Mouse (Mus musculus): ENCODE results near the gene BC048671.

The BC048671 gene

DNA sequence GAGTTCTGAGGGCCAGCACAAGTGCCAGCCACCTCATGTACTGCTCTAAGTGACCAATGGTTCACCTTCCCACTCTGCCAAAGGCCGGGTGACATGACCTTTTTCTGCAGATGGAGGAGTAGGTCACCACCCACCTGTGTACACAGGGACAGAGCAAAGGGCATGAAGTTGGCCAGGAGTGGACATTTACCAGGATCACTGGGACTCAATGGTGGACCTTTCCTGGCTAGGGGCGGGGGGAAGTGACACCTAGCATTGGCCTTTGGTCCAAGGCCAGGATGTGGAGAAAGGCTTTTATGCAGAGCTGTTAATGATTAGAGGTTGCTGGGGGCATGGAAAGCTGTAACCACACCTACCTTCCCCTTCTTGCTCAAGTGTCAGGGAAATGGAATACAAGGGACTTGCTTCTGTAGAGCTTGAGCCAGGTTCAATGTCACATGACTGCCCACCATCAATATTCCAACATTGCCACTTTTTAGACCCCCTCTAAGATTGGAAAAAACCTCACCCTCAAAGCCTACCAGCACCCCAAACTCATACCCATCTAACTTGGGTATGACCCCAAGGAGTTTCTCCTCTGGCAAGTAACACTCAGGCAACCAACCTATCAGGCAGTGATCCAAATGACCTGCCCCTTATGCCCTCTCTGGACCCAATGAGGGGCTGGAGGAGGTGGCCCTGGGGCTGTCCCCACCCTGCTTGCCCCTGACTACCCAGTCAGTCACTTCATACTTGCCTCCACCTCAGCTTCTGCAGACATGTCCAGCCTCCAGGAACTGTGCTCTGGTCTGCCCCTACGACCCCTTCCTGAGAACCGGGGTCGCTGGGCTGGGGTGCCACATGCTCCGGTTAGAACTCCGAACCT is 31.8 kb downstream of the BC048671 start, which contains the start of gene Uroc1:
Uroc1 (plus strand) TSS at position 724 of the 865 bp plus-strand sequence.
- Histone ChIP-seq H3K27me3 (ENCODE audit: insufficient read depth, low read length) (peaks cover 4% of the 10 kb centered on the region; the same call in 1 of the 2 replicates), H3K9me3 (ENCODE audit: low read length) (peaks cover 17% of the 10 kb centered on the region), H3K36me3 (ENCODE audit: insufficient read depth, low read length) (no peaks in the 10 kb centered on the region), H3K4me1 (replicated peaks; ENCODE audit: low read depth, low read length) (no peaks in the 10 kb centered on the region), H3K4me3 (replicated peaks; ENCODE audit: low read length) (no peak within 1 kb of the TSS)
- TF ChIP-seq POU5F1 (IDR thresholded peaks at IDR 0.05; ENCODE audit: borderline replicate concordance, low read length) (no peak), CTCF (conservative IDR thresholded peaks at IDR 0.05; ENCODE audit: low read length) (no peak), NANOG (IDR thresholded peaks at IDR 0.05; ENCODE audit: borderline replicate concordance, low read length) (no peak)

DNA sequence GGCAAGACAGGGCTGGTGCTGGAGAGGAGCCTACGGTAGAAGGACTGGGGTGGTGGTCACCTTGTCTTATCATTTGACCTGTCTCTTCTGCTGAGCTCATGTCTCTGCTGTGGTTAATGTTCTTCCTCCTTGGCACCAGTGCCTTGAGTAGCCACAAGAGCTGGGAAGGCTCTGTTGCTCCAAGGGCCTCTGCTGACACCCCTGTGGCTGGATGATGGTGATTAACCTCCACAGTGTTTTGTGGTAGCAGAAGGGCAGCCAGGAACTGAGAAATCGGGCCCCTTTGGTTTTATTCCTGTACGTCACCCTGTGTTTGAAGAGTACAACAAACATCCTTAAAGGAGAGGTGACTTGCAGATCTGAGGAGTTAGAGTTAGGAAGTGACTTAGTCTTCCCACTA is 33.2 kb downstream of the BC048671 start:
- H3K36me3 ChIP-seq (ENCODE audit: insufficient read depth, low read length): no peaks in the 10 kb centered on the region
- no peaks in the 10 kb centered on the region for H3K4me1 ChIP-seq (replicated peaks; ENCODE audit: low read depth, low read length)
- peaks cover 17% of the 10 kb centered on the region for H3K9me3 ChIP-seq (ENCODE audit: low read length)
- H3K4me3 ChIP-seq (replicated peaks; ENCODE audit: low read length): no peak overlapping the region
- TF ChIP-seq CTCF (conservative IDR thresholded peaks at IDR 0.05; ENCODE audit: low read length) (no peak), NANOG (IDR thresholded peaks at IDR 0.05; ENCODE audit: borderline replicate concordance, low read length) (no peak), POU5F1 (IDR thresholded peaks at IDR 0.05; ENCODE audit: borderline replicate concordance, low read length) (no peak)
- peaks cover 4% of the 10 kb centered on the region; the same call in 1 of the 2 replicates for H3K27me3 ChIP-seq (ENCODE audit: insufficient read depth, low read length)

DNA sequence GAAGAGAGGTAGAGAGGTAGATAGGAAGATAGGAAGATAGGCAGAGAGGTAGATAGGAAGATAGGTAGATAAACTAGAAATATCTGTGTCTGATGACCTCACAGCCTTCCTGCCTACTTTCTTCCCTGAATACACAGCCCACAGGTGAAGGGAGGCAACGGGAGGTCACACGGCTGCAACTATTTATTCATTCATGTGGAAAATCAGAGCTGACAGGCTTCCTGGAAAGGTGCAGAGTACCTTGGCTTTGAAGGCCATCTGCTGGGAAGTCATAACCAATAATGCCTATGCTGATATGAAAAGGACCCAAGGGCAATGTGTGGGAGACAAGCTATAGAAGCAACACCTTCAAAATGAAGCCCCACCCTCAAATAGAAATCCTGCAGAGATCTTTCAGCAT is 41.3 kb downstream of the BC048671 start:
- TF ChIP-seq POU5F1 (IDR thresholded peaks at IDR 0.05; ENCODE audit: borderline replicate concordance, low read length): no peak
- no peak for TF ChIP-seq CTCF (conservative IDR thresholded peaks at IDR 0.05; ENCODE audit: low read length)
- TF ChIP-seq NANOG (IDR thresholded peaks at IDR 0.05; ENCODE audit: borderline replicate concordance, low read length): no peak
- no peaks in the 10 kb centered on the region for H3K36me3 ChIP-seq (ENCODE audit: insufficient read depth, low read length)
- no peaks in the 10 kb centered on the region for H3K4me1 ChIP-seq (replicated peaks; ENCODE audit: low read depth, low read length)
- no peaks in the 10 kb centered on the region for H3K9me3 ChIP-seq (ENCODE audit: low read length)
- H3K27me3 ChIP-seq (ENCODE audit: insufficient read depth, low read length): peaks cover 2% of the 10 kb centered on the region; the same call in 1 of the 2 replicates
- no peak overlapping the region for H3K4me3 ChIP-seq (replicated peaks; ENCODE audit: low read length)

DNA sequence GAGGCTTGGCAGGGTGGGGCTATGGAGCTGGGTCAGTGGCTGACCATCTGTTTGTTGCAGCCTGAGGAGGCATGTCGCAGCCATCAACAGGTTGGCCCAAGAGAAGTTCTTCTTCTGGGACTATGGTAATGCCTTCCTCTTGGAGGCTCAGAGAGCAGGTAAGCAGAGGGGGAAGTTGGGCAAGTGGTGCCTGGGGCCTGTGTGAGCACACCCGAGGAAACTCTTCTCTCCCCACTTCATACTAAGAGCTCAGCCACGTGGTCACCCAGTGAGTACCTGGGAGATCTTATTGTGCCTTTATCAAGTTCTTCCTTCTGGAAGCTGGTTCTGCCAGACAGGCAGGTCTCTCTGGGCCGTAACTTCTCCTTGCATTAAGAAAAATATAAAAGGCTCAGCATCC is 46.2 kb downstream of the BC048671 start:
- Histone ChIP-seq H3K36me3 (ENCODE audit: insufficient read depth, low read length) (no peaks in the 10 kb centered on the region), H3K4me3 (replicated peaks; ENCODE audit: low read length) (no peak overlapping the region), H3K27me3 (ENCODE audit: insufficient read depth, low read length) (peaks cover 11% of the 10 kb centered on the region), H3K9me3 (ENCODE audit: low read length) (no peaks in the 10 kb centered on the region), H3K4me1 (replicated peaks; ENCODE audit: low read depth, low read length) (no peaks in the 10 kb centered on the region)
- no peak for TF ChIP-seq CTCF (conservative IDR thresholded peaks at IDR 0.05; ENCODE audit: low read length)
- no peak for TF ChIP-seq NANOG (IDR thresholded peaks at IDR 0.05; ENCODE audit: borderline replicate concordance, low read length)
- TF ChIP-seq POU5F1 (IDR thresholded peaks at IDR 0.05; ENCODE audit: borderline replicate concordance, low read length): no peak

DNA sequence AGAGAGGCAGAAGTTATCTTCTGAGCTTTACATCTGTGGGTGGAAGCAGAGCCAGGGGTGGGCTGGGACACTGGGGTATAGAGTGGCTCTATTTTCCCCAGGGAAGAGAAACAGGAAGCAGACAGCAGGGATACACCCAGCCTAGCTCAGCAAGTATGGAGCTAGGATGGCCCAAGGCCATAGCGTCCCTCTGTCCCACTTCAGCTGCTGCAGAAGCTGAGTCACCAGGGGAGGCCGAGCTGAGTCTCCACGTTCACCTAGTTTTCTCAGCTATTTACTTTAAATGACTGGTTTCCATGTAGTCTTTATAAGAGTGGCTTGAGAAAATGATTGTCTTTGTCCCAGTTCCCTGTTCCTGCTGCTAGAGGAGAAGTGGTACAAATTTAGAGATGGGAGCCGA is 47.5 kb downstream of the BC048671 start:
- Histone ChIP-seq H3K4me3 (replicated peaks; ENCODE audit: low read length) (no peak overlapping the region), H3K9me3 (ENCODE audit: low read length) (peaks cover 3% of the 10 kb centered on the region), H3K36me3 (ENCODE audit: insufficient read depth, low read length) (no peaks in the 10 kb centered on the region), H3K4me1 (replicated peaks; ENCODE audit: low read depth, low read length) (no peaks in the 10 kb centered on the region), H3K27me3 (ENCODE audit: insufficient read depth, low read length) (peaks cover 11% of the 10 kb centered on the region)
- TF ChIP-seq POU5F1 (IDR thresholded peaks at IDR 0.05; ENCODE audit: borderline replicate concordance, low read length) (no peak), NANOG (IDR thresholded peaks at IDR 0.05; ENCODE audit: borderline replicate concordance, low read length) (no peak), CTCF (conservative IDR thresholded peaks at IDR 0.05; ENCODE audit: low read length) (no peak)

DNA sequence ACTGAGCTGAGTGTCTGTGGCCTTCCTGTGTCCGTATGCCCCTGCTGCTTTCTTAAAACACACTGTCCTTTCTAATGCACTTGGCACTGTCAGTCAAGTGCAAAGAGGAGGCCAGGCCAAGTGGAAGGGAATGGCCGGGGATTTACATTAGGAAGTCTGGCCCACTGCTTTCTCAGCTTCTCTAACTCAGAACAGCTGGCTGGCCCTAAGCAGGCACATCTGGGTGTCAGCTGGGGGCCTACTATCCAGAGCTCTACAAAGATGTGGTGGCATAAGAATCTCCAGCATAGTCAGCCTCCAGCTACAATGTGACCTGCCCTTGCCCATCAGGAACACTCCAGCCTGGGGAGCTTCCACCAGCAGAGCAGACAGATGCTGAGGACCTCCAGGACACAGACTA is 49.0 kb downstream of the BC048671 start:
- Histone ChIP-seq H3K4me1 (replicated peaks; ENCODE audit: low read depth, low read length) (no peaks in the 10 kb centered on the region), H3K36me3 (ENCODE audit: insufficient read depth, low read length) (no peaks in the 10 kb centered on the region), H3K27me3 (ENCODE audit: insufficient read depth, low read length) (peaks cover 11% of the 10 kb centered on the region; the same call in 1 of the 2 replicates), H3K4me3 (replicated peaks; ENCODE audit: low read length) (no peak overlapping the region), H3K9me3 (ENCODE audit: low read length) (peaks cover 11% of the 10 kb centered on the region)
- TF ChIP-seq NANOG (IDR thresholded peaks at IDR 0.05; ENCODE audit: borderline replicate concordance, low read length) (no peak), POU5F1 (IDR thresholded peaks at IDR 0.05; ENCODE audit: borderline replicate concordance, low read length) (no peak), CTCF (conservative IDR thresholded peaks at IDR 0.05; ENCODE audit: low read length) (no peak)
